Mouse (Mus musculus) liver, embryonic 14.5 days (tissue): ENCODE measurements at regions not wholly inside any gene's neighbourhood (a gene's known extent, or its start where the extent isn't known, plus 50 kb on each side); places are given as distances from the start of the nearest gene placed in this dataset.

Experiments used
- CTCF ChIP-seq: IDR thresholded peaks from 2 replicates; pipeline ENCODE4 v1.5.1; 2016; ENCODE audit warnings: antibody characterized with exemption, low read depth, control low read depth
- EP300 ChIP-seq: IDR thresholded peaks from 2 replicates; pipeline ENCODE4 v1.6.1; 2016; ENCODE audit warnings: antibody characterized with exemption, low read depth

DNA sequence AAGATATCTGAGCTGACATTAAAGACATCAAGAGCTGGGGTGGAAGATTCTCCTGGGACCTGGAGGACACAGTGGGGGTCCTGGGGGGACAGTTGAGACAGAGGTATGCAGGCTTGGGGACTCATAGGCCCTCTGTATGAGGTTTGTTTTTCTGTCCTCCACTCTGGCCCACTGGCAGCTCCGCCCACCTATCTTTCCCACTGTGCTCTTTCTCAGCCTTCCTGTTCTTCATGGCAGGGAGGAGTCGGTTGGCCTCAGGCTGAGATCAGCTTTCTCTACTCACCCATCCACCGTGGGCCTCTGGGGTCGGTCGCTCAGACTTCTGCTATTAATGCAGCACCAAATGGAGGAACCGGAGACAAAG, 103.5 kb upstream of the Spata13 start:
- no peak for TF ChIP-seq CTCF
- no peak for TF ChIP-seq EP300
